Mouse (Mus musculus) embryonic facial prominence, embryonic 14.5 days (tissue): ENCODE results near the gene Hdac5. TPM values are rescaled to one million over a fixed set of nuclear protein-coding genes. Genes with fewer than 3 reads are reported as not detected.

Experiments used
- ATAC-seq: fragments of 200-750 bp; cut with Nextera tagmentation; 2 replicates; pipeline ENCODE4 v1.8.0; 2017; ENCODE audit warnings: low read depth, moderate number of reproducible peaks, moderate TSS enrichment
- DNase-seq: peaks from one replicate; pipeline ENCODE4 v3.0.0-alpha.2; 2015; ENCODE audit warnings: low spot score
- H3K27ac ChIP-seq: fragments of 300-500 bp; sonication (generic); replicated peaks from 2 replicates; pipeline ENCODE4 v1.5.1; 2014; ENCODE audit warnings: low read depth, mild to moderate bottlenecking, low read length, moderate library complexity
- H3K27me3 ChIP-seq: fragments of 300-500 bp; sonication (generic); replicated peaks from 2 replicates; pipeline ENCODE4 v1.6.1; 2014; ENCODE audit warnings: low read length; ENCODE audit not compliant: control insufficient read depth, insufficient read depth
- H3K36me3 ChIP-seq: fragments of 300-500 bp; sonication (generic); 2 replicates; pipeline ENCODE4 v1.6.1; 2014; ENCODE audit warnings: low read length, mixed read lengths; ENCODE audit not compliant: control insufficient read depth, insufficient read depth
- H3K4me1 ChIP-seq: fragments of 300-500 bp; sonication (generic); 2 replicates; pipeline ENCODE4 v1.6.1; 2014; ENCODE audit warnings: antibody characterized with exemption, low read length; ENCODE audit not compliant: control insufficient read depth, insufficient read depth
- H3K4me2 ChIP-seq: fragments of 300-500 bp; sonication (generic); 2 replicates; pipeline ENCODE4 v1.6.1; 2014; ENCODE audit warnings: low read depth, mild to moderate bottlenecking, low read length, moderate library complexity, mixed read lengths
- H3K4me3 ChIP-seq: fragments of 300-500 bp; sonication (generic); 2 replicates; pipeline ENCODE4 v1.5.1; 2014; ENCODE audit warnings: low read depth, mild to moderate bottlenecking, low read length
- H3K9ac ChIP-seq: fragments of 300-500 bp; sonication (generic); 2 replicates; pipeline ENCODE4 v1.6.1; 2014; ENCODE audit warnings: low read depth, mild to moderate bottlenecking, low read length, moderate library complexity, mixed read lengths
- H3K9me3 ChIP-seq: fragments of 300-500 bp; sonication (generic); 2 replicates; pipeline ENCODE4 v1.6.1; 2016; ENCODE audit warnings: low read length; ENCODE audit not compliant: control insufficient read depth
- WGBS: fragments of 180-500 bp; shearing (Covaris S2); extraction: QIAGEN DNeasy Blood & Tissue Kit; methylation state at CpG from one replicate; pipeline ENCODE4 v1.1.7; 2014; 5-methylcytosine and 5-hydroxymethylcytosine counted together
- polyA plus RNA-seq: library from polyadenylated mRNA; unstranded; fragments of >200 nt; fragmentation: Nextera tagmentation; extraction: Ambion mirVana; gene quantifications from 2 replicates; pipeline ENCODE4 v1.2.1, GENCODE M21; 2014

The Hdac5 gene
- polyA plus RNA-seq, 1 experiment from 2014 or later = 47.2 TPM

DNA sequence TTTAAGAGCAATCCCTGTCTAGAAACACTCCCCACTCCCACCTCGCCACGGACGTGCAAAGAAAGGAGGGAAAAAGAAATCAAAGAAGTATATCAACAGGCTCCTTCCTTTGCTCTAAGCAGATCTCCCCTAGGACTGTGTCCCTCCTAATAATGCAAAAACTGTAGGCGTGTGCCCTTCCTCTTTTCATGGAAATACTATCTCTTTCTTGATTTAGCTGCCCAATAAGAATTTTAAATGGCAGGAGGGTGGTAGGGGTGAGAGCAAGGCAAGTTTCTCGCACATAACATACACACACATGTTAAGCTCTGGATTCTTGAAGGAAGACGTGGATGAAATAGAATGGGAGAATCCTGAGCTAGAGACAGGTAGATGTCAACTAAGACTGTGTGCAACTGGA lies 41.0 kb downstream of the Hdac5 start:
- Histone ChIP-seq H3K27ac (peak overlapping the region; percentile 65), H3K9me3 (no peaks in the 10 kb centered on the region), H3K36me3 (peaks cover 7% of the 10 kb centered on the region; the same call in 1 of the 2 replicates), H3K4me2 (peak overlapping the region; percentile 85), H3K27me3 (no peaks in the 10 kb centered on the region), H3K4me3 (peak overlapping the region; percentile 61), H3K4me1 (peaks cover 16% of the 10 kb centered on the region), H3K9ac (peak overlapping the region; percentile 70)
- WGBS = 68% methylated on average over 6 of the region's 6 CpGs
- DNase-seq (no peak), ATAC-seq (no peak)

DNA sequence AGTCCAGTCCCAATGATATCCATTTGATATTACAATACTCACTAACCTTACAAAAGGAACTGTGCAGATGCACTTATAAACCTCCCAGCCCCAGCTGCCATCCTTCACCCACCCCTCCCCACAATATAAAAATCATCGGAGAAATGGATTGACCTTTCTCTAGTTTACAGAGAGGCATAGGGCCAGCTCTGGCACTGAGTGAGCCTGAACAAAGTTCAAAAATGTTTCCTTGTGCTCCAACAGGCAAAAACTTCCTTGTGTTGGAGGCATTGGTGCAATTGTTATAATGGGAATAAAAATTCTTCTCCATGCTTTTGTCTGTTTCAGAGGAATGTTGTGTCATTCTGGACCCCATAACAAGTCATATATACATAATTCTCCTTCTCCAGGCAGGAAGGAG lies 43.7 kb downstream of the Hdac5 start:
- Histone ChIP-seq H3K4me1 (peaks cover 21% of the 10 kb centered on the region), H3K36me3 (peaks cover 16% of the 10 kb centered on the region), H3K27me3 (no peaks in the 10 kb centered on the region), H3K27ac (no peak overlapping the region), H3K4me3 (no peak overlapping the region), H3K4me2 (no peak overlapping the region), H3K9me3 (no peaks in the 10 kb centered on the region), H3K9ac (no peak overlapping the region)
- 69% methylated on average over 1 of the region's 1 CpGs for WGBS
- DNase-seq (no peak), ATAC-seq (no peak)

DNA sequence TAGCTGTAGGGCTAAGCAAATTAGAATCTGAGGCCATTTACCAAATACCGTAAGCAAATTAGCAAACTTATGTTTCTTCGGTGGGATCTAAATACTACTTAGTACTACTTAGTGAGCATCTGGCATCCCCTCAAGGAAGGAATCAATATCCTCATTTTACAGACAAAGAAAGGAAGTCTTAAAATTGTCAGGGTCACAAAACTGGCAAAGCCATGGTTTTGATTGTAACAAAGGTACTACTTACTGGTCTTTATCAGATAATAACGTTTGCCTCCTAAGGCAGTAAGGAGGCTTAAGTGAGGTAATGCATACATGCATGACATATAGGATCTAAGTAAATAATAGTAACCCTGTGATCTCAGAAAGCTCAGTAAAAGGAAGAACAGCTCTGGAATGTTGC lies 44.3 kb downstream of the Hdac5 start:
- H3K36me3 ChIP-seq = peaks cover 22% of the 10 kb centered on the region
- H3K4me2 ChIP-seq = peak overlapping the region; percentile 78
- DNase-seq (no peak), ATAC-seq (no peak)
- H3K9ac ChIP-seq = peak overlapping the region; percentile 95; the same call in 1 of the 2 replicates
- H3K4me3 ChIP-seq = peak overlapping the region; percentile 93
- peak overlapping the region; percentile 95 for H3K27ac ChIP-seq
- WGBS = 54% methylated on average over 3 of the region's 3 CpGs
- peaks cover 16% of the 10 kb centered on the region for H3K4me1 ChIP-seq
- no peaks in the 10 kb centered on the region for H3K27me3 ChIP-seq
- no peaks in the 10 kb centered on the region for H3K9me3 ChIP-seq

DNA sequence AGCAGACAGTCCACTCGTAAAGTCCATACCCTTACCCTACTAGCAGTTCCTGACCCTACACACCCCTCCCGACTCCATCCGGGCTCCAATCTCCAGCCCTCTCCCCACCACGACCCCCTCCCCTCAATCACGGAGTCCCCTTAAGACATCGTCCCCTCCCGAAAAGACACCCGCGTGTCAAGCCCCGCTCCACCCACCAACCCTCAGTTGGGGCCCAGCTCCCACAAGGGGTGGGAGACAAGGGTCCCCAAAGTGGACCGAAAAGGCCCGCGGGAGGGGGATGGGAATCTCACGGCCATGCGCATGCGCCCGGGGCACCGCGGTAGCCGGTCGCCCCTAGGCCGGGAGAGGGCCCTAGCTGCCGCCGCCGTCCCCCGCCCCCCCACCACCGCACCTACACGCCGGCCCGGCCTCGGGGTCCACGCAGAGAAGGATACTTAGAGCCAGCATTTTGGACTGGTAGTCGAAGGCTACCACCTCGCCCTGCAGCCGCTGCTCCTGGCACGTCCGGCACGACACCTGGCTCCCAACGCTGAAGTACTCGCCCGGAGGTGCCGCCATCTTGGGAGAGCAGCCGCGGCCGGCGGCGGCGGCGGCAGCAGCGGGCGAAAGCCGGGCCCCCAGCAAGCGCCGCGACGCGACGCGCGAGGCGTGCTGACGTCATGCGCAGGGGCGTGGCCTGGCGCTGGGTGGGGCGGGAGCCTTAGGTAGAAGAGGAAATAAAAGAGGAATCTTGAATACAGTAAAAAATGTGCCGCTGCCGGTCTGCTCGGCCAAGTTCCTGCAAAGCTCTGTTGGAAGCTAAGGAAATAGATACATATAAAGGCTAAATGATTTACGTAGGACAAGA lies 45.1 kb downstream of the Hdac5 start, which contains the start of gene Lsm12:
Gene Lsm12, minus strand, starts transcription at position 651 of the 850 bp plus-strand sequence.
- under 1% methylated on average over 56 of the region's 70 CpGs for WGBS
- Histone ChIP-seq H3K4me2 (peak within 1 kb of the TSS; percentile 78), H3K9ac (peak within 1 kb of the TSS; percentile 95), H3K36me3 (peaks cover 30% of the 10 kb centered on the region), H3K4me3 (peak within 1 kb of the TSS; percentile 93), H3K9me3 (no peaks in the 10 kb centered on the region), H3K4me1 (peaks cover 13% of the 10 kb centered on the region), H3K27me3 (no peaks in the 10 kb centered on the region), H3K27ac (peak within 1 kb of the TSS; percentile 95)
- ATAC-seq = peak; percentile 87
- DNase-seq = peak; percentile 95

DNA sequence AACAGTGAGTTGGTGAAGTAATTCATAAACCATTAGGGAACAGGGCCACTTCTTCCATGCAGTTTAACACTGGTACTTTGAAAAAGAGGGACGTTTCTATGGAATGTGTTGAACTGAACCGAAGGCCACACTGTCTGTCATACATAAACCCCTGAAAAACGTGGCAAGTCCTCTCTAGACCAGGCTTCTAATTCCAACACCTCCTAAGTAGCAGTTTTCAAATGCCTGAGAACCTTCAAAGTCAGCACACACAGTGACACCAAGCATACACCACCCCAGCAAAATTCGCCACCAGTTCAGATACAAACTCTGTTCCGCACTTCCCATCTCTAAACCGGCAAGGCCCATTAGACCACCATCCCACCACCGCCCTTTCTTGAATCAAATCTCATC lies 45.7 kb downstream of the Hdac5 start:
- peaks cover 13% of the 10 kb centered on the region for H3K4me1 ChIP-seq
- H3K27me3 ChIP-seq = no peaks in the 10 kb centered on the region
- H3K36me3 ChIP-seq = peaks cover 34% of the 10 kb centered on the region
- WGBS = 4% methylated on average over 7 of the region's 7 CpGs
- ATAC-seq (no peak), DNase-seq (no peak)
- peak overlapping the region; percentile 95 for H3K27ac ChIP-seq
- H3K9ac ChIP-seq = peak overlapping the region; percentile 95
- H3K9me3 ChIP-seq = no peaks in the 10 kb centered on the region
- peak overlapping the region; percentile 78 for H3K4me2 ChIP-seq
- H3K4me3 ChIP-seq = peak overlapping the region; percentile 93

DNA sequence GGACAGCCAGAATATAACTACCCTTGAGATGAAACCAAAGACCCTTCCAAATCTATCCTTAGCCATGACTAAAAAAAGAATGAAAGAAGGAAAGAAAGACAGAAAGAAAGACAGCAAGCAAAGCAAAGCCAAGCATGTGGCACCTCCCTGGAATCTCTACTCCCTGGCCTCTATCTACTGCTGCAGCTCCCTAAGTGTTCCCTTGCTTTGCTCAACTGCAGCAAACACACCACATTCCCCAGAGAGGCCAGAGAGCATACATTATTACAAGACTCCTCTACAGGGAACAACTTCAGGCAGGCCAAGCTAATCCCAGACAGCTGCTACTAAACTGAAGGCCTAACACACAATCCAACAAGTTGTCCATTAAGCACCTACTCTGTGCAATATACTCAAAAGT lies 50.1 kb downstream of the Hdac5 start:
- Histone ChIP-seq H3K36me3 (peaks cover 71% of the 10 kb centered on the region), H3K27me3 (no peaks in the 10 kb centered on the region), H3K9ac (no peak overlapping the region), H3K4me2 (no peak overlapping the region), H3K9me3 (no peaks in the 10 kb centered on the region), H3K4me3 (no peak overlapping the region), H3K4me1 (peaks cover 8% of the 10 kb centered on the region; the same call in 1 of the 2 replicates), H3K27ac (no peak overlapping the region)
- ATAC-seq (no peak), DNase-seq (peak; percentile 34)

DNA sequence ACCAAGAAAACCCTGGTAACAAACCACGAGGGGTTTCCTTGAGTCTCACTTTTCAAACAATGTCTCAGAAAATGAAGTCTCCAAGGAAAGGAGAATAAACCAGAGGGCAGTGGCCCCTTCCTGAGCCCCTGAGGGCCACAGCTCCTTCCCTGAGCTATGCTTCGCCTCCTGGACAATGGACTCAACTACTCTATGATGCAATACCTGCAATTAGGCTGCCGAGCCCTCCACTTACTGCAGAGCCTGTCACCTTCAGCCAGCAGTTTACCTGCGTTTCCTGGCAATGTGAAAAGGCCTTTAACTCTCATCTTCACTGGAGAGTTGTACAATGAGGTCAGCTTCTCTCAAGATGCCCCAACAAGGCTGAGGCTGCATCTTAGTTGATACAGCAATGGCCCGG lies 61.3 kb downstream of the Hdac5 start:
- Histone ChIP-seq H3K27ac (no peak overlapping the region), H3K4me1 (no peaks in the 10 kb centered on the region), H3K27me3 (no peaks in the 10 kb centered on the region), H3K4me3 (no peak overlapping the region), H3K4me2 (no peak overlapping the region), H3K36me3 (peaks cover 62% of the 10 kb centered on the region), H3K9ac (no peak overlapping the region), H3K9me3 (no peaks in the 10 kb centered on the region)
- DNase-seq = no peak
- ATAC-seq = no peak
- WGBS = 84% methylated on average over 5 of the region's 5 CpGs

DNA sequence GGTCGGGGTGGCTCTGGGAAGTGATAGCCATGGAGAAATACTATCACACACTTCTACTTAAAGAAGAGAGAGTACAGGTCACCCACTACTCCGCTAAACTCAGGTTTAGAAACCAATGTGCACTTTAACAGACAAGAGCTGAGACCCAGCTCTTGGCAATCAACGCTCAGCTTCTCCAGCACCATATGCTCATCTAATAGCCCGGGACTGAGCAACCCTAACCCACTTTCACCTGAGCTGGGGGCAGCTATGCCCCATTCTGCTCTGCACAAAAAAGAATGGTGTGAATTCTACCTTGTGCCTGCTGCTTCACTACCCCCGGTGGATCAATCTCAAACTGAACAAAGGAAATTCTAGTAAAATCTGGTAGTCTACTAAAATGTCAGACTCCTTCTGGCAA lies 62.4 kb downstream of the Hdac5 start:
- Histone ChIP-seq H3K4me1 (no peaks in the 10 kb centered on the region), H3K4me3 (no peak overlapping the region), H3K4me2 (no peak overlapping the region), H3K27ac (no peak overlapping the region), H3K36me3 (peaks cover 72% of the 10 kb centered on the region), H3K27me3 (no peaks in the 10 kb centered on the region), H3K9me3 (no peaks in the 10 kb centered on the region), H3K9ac (no peak overlapping the region)
- DNase-seq = no peak
- WGBS = 94% methylated on average over 5 of the region's 5 CpGs
- ATAC-seq = no peak
